Mouse (Mus musculus) right cerebral cortex, postnatal 14 days (tissue): ENCODE measurements at regions not wholly inside any gene's neighbourhood (a gene's known extent, or its start where the extent isn't known, plus 50 kb on each side); places are given as distances from the start of the nearest gene placed in this dataset.

Experiments used
- DNase-seq: peaks from one replicate; pipeline ENCODE4 v3.0.0; 2022

DNA sequence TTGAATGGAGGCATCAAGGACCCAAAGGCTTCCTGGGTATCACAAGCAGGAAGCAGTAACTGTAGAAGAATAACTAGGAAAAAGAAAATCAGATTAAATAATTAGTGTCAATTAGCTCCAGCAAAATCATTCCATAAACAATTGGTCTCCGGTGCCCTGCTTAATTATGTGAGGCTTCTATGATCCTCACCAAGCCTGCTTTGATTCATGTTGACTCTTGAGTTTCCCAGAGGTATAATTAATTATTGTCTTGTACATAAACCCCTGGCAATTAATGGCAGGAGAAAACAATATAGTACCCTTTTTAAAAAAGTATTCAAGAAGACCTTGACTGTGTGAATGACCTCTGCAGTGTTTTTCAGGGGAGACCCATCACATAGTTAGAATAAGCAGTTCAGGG is 61.5 kb upstream of the Sp8 start:
- DNase-seq: no peak

- DNase-seq: no peak
Observed at GRCm38 (mm10) chr12:118781978-118782377, 64.2 kb upstream of the Sp8 start.

DNA sequence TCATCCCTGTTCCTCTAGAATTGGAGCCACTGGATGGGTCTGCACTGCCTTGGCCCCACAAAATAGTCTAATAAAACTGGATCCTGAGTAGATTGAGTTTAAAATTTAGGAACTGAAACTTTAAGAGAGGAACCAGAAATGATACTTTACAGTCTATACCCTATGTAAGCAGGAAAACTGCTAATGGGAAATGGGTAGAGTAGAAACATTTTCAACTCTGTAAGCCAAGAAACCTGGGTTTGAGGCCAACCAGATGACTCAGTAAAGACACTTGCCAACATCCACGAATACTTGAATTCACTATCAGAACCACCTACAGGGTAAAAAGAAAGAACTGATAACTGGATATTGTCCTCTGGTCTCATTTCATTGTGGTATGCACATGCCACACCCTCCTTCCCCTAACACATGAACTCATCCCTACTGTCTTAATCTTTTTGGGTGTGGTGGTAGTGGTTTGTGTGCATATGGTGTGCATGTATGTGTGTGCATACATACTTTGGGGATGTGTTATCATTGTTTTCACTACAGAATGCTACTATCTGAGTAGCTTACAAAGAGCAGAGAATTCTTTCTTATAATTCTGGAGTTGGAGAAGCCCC is 70.6 kb upstream of the Sp8 start:
- no peak for DNase-seq

DNA sequence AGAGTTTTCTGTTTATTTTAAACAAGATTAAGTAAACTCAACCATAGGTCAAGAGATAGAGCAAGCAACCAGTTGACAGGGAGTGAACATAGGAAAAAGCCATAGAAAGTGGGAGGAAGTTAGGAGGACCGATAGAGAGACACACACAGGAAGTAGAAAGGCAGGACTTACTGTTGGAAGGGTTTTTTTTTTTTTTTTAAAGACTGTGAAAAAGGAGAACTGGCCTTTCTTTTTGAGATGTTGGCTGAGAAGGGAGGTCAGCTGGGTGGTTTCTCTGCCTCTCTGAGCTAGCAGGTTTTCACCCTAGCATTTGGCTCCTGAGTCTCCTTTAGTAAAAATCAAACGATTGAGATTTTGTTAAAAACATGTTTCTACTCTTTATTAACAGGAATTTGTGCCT is 73.3 kb upstream of the Sp8 start:
- no peak for DNase-seq

- no peak for DNase-seq
Observed at GRCm38 (mm10) chr12:118766472-118766871, 79.7 kb upstream of the Sp8 start.

DNA sequence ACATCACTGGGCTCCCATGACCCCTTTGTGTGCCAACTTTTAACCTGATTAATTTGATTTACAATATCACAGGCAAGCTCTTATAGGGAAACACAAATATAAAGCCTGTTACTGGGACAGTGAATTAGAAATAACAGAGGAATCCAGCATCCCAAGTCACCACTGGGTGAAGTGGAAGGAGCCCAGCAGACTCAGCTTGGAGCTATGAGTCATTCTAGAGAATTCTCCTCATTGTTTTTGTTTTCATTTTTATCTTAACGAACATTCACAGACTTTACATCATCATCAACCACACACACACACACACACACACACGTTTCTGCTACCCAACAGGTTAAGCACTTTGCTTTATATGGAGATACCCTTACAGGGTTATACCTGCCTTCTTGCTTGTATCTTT is 92.1 kb upstream of the Sp8 start:
- DNase-seq: no peak

DNA sequence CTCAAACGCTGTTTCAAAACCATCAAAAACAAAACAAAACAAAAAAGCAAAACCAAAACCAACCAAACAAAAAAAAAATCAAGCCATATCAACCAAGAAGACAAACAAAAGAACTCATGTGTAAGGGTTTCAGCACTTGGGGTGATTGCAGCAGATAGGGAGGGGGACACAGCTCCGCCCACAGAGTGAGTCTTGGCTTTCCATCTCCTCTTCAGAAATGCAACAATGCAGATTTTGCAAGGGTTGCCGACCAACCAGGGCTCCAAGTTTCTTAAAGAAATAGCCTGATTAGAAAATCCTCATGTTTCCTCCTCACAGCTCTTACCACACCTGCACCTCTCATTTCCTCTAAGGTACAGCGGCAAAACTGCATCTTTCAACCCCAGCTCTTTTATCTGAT is 107.0 kb upstream of the Sp8 start:
- no peak for DNase-seq

DNA sequence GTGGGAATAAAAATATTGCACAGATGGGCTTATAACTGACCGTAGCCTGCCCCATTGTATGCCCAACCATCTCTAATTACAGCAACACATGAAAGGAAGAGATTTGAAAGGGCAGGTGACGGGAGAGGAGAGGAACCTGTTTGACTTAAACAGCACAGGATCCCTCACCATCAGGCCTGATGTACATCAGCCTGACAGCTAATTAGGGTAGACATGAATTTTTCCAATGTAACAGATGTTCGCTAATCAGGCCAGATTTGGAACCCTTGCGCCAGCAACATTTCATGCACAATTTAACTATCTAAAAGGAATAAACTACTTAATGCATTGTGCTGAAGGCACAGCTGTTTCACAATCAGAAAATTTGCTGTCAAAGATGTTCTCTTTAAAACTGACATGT is 120.2 kb upstream of the Sp8 start:
- no peak for DNase-seq

DNA sequence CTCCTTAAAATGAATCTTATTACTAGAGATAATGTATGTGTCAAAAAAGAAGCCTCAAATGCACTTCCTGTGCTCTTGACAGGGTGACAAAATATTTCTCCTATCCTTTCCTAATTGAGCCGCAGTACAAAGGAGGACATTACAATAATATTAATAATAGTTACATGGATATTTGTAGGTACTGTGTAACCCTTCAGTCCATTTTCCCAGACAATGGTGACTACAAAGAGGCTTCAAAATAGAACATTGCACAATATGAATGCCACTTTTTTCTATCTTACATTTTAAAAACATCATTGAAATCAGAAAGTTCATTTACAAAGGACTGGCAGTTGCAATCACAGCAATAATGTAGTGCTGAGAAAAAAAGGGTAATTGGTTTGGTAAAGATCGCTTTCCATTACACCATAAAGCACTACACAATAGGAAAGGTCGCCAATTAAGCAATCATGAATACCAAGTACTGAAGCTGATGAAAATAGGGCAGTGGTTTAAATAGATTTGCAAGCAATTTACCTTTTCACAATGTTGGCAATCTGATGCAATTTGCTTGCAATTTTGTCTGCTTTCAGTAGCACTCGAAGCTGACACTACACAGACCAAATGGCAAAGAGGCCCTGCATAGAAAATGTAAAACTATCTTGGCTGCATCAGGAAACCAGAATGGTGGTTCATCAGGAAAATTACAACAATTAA is 126.1 kb upstream of the Sp8 start:
- DNase-seq: no peak

DNA sequence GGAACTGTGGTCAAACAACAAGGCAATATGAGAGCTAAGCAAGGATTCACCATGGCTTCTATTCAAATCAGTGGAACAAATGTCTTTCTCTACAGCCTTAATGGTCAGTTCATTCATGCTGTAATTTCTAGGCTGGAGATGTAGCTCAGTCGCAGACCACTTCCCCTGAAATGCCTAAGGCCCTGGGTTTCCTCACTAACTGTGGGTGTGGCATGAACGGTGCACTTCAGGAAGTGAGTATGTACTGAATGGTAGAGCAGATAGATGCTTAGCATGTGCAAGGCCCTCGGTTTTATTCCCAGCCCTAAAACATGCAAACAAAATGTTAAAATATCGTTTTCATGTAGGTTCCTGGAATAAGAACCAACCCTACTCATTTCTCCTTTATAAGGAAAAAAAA is 129.3 kb upstream of the Sp8 start:
- no peak for DNase-seq

- DNase-seq: no peak
Observed at GRCm38 (mm10) chr12:118706626-118707025, 139.5 kb upstream of the Sp8 start.

GRCm38 (mm10) chr12:118704826-118705225 is 141.3 kb upstream of the Sp8 start:
- DNase-seq: no peak

DNA sequence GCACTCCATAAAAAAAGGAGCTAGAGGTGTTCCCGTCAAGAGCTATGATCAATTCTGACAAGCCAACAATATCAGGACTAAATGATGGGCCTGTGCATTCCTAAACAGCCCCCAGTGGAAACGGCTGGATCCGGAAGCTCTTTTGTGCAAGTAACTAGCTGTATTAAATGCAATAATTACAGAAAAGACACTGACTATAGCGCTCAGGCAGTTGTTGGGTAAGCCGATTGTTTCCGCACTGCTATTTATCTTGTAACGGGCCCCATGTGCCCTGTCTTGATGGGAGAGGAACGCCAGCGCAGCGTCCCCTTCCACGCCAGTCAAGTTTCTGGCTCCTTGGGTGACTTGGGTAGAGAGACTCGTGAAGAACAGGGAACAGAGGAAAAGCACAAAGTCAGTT is 142.4 kb upstream of the Sp8 start:
- no peak for DNase-seq

DNA sequence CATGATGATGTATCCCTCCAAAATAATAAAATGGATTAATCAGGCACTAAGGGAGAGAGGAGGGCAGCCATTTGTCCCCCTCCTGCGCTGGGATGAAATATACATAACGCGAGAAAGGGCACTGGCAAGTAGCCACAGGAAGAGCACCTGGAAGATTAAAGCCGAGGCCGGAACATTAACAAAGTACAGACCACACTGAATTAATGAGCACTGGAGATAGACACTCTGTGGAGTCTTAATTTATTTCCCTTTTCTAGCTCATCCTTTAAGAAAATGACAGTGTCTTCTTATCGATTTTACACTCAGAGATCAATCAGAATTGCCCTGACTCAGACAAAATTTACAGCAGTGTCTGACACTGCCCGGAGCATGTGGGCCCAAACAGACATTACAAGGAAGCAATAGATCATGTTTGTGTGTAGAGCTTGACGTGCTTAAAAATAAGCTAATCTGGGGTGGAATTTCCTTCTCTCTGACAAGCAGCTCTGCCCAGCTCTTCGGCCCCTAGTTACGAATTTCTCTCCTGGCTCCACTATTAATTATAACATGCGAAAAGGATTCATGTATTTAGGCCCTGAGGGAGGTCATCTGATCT is 143.0 kb upstream of the Sp8 start:
- no peak for DNase-seq

DNA sequence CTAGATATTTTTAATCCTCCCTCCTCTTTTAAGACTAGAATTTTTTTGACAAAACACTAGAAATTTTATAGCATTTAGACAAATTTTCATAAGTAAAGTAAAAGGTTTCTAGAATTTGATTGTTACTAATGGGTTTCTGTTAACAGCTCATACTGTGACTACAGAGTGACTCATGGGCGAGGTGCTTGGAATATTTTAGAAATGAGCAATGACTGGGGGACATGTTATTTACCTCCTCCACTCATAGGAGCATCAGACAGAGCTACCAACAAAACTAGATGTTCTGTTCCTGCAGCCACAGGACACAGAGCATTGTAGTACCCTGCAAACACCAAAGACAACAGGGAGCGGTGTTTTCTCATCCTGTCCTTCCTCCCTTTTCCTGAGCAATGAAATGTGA is 144.3 kb upstream of the Sp8 start:
- no peak for DNase-seq

GRCm38 (mm10) chr12:118698110-118698509 is 148.0 kb upstream of the Sp8 start:
- no peak for DNase-seq

- DNase-seq: no peak
Observed at GRCm38 (mm10) chr12:118694701-118695100, 151.4 kb upstream of the Sp8 start.

- no peak for DNase-seq
Observed at GRCm38 (mm10) chr12:118682902-118683301, 163.2 kb upstream of the Sp8 start.

- DNase-seq: no peak
Observed at GRCm38 (mm10) chr12:118677989-118678388, 168.1 kb upstream of the Sp8 start.

- DNase-seq: no peak
Observed at GRCm38 (mm10) chr12:118661575-118661974, 184.6 kb upstream of the Sp8 start.

DNA sequence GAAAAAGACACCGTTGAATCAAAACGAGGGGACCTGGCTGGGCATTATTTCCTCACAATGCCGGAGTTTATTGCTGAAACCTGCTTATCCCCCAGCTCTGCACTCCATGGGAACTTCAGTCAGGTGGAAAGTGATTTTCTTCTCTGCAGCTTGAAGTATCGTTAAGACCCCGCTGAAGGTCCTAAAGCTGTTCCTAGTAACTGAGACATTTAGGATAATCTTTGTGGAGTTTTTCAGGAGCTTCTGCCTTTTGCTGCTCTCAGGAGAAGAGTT is 185.0 kb upstream of the Sp8 start:
- DNase-seq: no peak

GRCm38 (mm10) chr12:118660384-118661213 is 185.5 kb upstream of the Sp8 start:
- no peak for DNase-seq

- no peak for DNase-seq
Observed at GRCm38 (mm10) chr12:118659240-118660120, 186.6 kb upstream of the Sp8 start.
